In genomic region chr13:43250653-43251052, GRCm38 (mm10) we compare ENCODE assay signal across 10 mouse cellular contexts. TPM values are rescaled to one million over a fixed set of nuclear protein-coding genes. Genes with fewer than 3 reads are reported as not detected.
A peak's percentile ranks its signal among the peaks of the same experiment; 100 is the strongest.
DNase-seq lines count a peak whose midpoint lies in the region; ATAC-seq and TF ChIP-seq lines count a peak whose summit lies in the region.
"Had no signal": no experiment of that assay in that cellular context is flagged by ENCODE, and none has a peak within 500 bp of the region (broad histone marks: within the 10 kb centered on the region; RNA-seq: fewer than 3 reads in every experiment).

No protein-coding gene starts in this region.

- H3K4me3 ChIP-seq in heart, embryonic 10.5 days = no peak overlapping the region
- peak overlapping the region; percentile 58 for H3K4me3 ChIP-seq in bone marrow, adult 2 months (replicated peaks; ENCODE audit: control insufficient read depth, low read depth, low read length)
- H3K4me3 ChIP-seq in lung, embryonic 15.5 days = no peak overlapping the region
- H3K4me3 ChIP-seq in intestine, embryonic 16.5 days (ENCODE audit: low read length) = no peak overlapping the region
- H3K4me3 ChIP-seq: neural tube, embryonic 12.5 days had no signal

- peak overlapping the region; percentile 48; the same call in 1 of the 2 replicates for H3K27ac ChIP-seq in heart, embryonic 10.5 days
- H3K27ac ChIP-seq in bone marrow, adult 2 months (ENCODE audit: control insufficient read depth, insufficient read depth, low read depth, low read length, poor library complexity) = peak overlapping the region; percentile 85
- no peak overlapping the region for H3K27ac ChIP-seq in lung, embryonic 15.5 days
- no peak overlapping the region for H3K27ac ChIP-seq in intestine, embryonic 16.5 days (ENCODE audit: low read length)
- H3K27ac ChIP-seq: neural tube, embryonic 12.5 days had no signal

- no peaks in the 10 kb centered on the region for H3K9me3 ChIP-seq in heart, embryonic 10.5 days
- H3K9me3 ChIP-seq in lung, embryonic 15.5 days = no peaks in the 10 kb centered on the region
- no peaks in the 10 kb centered on the region for H3K9me3 ChIP-seq in intestine, embryonic 16.5 days (ENCODE audit: control insufficient read depth, low read length)
- H3K9me3 ChIP-seq: neural tube, embryonic 12.5 days had no signal

- no peak overlapping the region for H3K9ac ChIP-seq in lung, embryonic 15.5 days
- H3K9ac ChIP-seq in intestine, embryonic 16.5 days (ENCODE audit: low read depth, low read length) = no peak overlapping the region
- H3K9ac ChIP-seq: neural tube, embryonic 12.5 days had no signal

- no peak for DNase-seq in heart, embryonic 10.5 days (ENCODE audit: low spot score)
- no peak for DNase-seq in heart, postnatal 10 days
- DNase-seq in spleen, postnatal 14 days (ENCODE audit: low spot score in 2 of 2) = peak; percentile 36 to 38
- no peak for DNase-seq in ovary, adult 18-20 months (ENCODE audit: low spot score)
- DNase-seq in adrenal gland, postnatal 4 days (ENCODE audit: low spot score in 2 of 2) = no peak
- DNase-seq: gastrocnemius, postnatal 14 days had no signal

- WGBS in heart, embryonic 10.5 days = 68% methylated on average over 6 of the region's 6 CpGs
- 0% methylated on average over 6 of the region's 6 CpGs for WGBS in bone marrow, adult 2 months
- WGBS in lung, embryonic 15.5 days = 53% methylated on average over 6 of the region's 6 CpGs
- WGBS in intestine, embryonic 16.5 days = 78% methylated on average over 6 of the region's 6 CpGs

- ATAC-seq in lung, embryonic 15.5 days (ENCODE audit: borderline replicate concordance, extremely low read depth, low FRiP score, low TSS enrichment) = peak; percentile 56
- ATAC-seq in intestine, embryonic 16.5 days = no peak

- intact Hi-C loops in heart, postnatal 10 days (cut with DNase I) = no loop called here

- no peaks in the 10 kb centered on the region for H3K27me3 ChIP-seq in heart, embryonic 10.5 days (ENCODE audit: insufficient read depth, poor library complexity, severe bottlenecking)
- no peaks in the 10 kb centered on the region for H3K27me3 ChIP-seq in lung, embryonic 15.5 days
- H3K27me3 ChIP-seq in intestine, embryonic 16.5 days (replicated peaks; ENCODE audit: control insufficient read depth, insufficient read depth, low read length) = no peaks in the 10 kb centered on the region
- H3K27me3 ChIP-seq: neural tube, embryonic 12.5 days had no signal

- TF ChIP-seq POLR2A in bone marrow, adult 2 months (IDR thresholded peaks at IDR 0.05; ENCODE audit: borderline replicate concordance, control insufficient read depth, low read depth, low read length) = peak; percentile 85

- 0 out of 2 replicates have a peak, but pooled peaks cover 10% of the 10 kb centered on the region for H3K36me3 ChIP-seq in heart, embryonic 10.5 days
- no peaks in the 10 kb centered on the region for H3K36me3 ChIP-seq in lung, embryonic 15.5 days
- H3K36me3 ChIP-seq in intestine, embryonic 16.5 days (ENCODE audit: control insufficient read depth, insufficient read depth, low read length) = no peaks in the 10 kb centered on the region
- H3K36me3 ChIP-seq: neural tube, embryonic 12.5 days had no signal

- peaks cover 36% of the 10 kb centered on the region for H3K4me1 ChIP-seq in heart, embryonic 10.5 days
- H3K4me1 ChIP-seq in bone marrow, adult 2 months (ENCODE audit: control insufficient read depth, insufficient read depth, low read length) = peaks cover 14% of the 10 kb centered on the region
- H3K4me1 ChIP-seq in lung, embryonic 15.5 days = peaks cover 12% of the 10 kb centered on the region
- no peaks in the 10 kb centered on the region for H3K4me1 ChIP-seq in intestine, embryonic 16.5 days (ENCODE audit: control insufficient read depth, insufficient read depth, low read length)

- peak; percentile 18; the same call in 1 of the 2 replicates for TF ChIP-seq CTCF in bone marrow, adult 2 months (IDR thresholded peaks at IDR 0.05; ENCODE audit: control insufficient read depth, insufficient read depth, low read length)

- no peak overlapping the region for H3K4me2 ChIP-seq in lung, embryonic 15.5 days
- H3K4me2 ChIP-seq in intestine, embryonic 16.5 days (ENCODE audit: low read depth, low read length) = no peak overlapping the region
- H3K4me2 ChIP-seq: neural tube, embryonic 12.5 days had no signal

RNA-seq across cellular contexts. Expression of gene Gfod1, which starts 53.3 kb away (rescaled TPM):
- polyA plus RNA-seq in heart, embryonic 10.5 days (2016; fragmentation: Nextera tagmentation; extraction: Ambion mirVana) = 0.88 and 0.99 TPM in 2 replicates
- 10 to 100 TPM; 28.8 to 34.0 TPM for total RNA-seq in heart, postnatal 10 days (2021)
- 3.4 and 10.4 TPM in 2 replicates for polyA plus RNA-seq in bone marrow, adult 2 months (2011; ENCODE audit: insufficient read depth, insufficient read length, low replicate concordance, missing spikeins)
- 0.66 and 0.76 TPM in 2 replicates for polyA plus RNA-seq in lung, embryonic 15.5 days (2015; fragmentation: Nextera tagmentation; extraction: Ambion mirVana)
- total RNA-seq in adrenal gland, postnatal 4 days (2021) = 10 to 100 TPM; 10.3 to 10.4 TPM
- polyA plus RNA-seq in intestine, embryonic 16.5 days (2015; fragmentation: Nextera tagmentation; extraction: Ambion mirVana) = 0.13 and 0.18 TPM in 2 replicates

Comparison
In these comparisons a context has a peak if more than half of its experiments do, and no peak if none do; other contexts are left out.
1. DNase-seq: peak in spleen, postnatal 14 days (2 of 2); none in heart, embryonic 10.5 days (single experiment), heart, postnatal 10 days (0 of 2), ovary, adult 18-20 months (single experiment) and adrenal gland, postnatal 4 days (0 of 2).
2. H3K27ac ChIP-seq: peak in heart, embryonic 10.5 days (single experiment) and bone marrow, adult 2 months (single experiment); none in lung, embryonic 15.5 days (single experiment) and intestine, embryonic 16.5 days (single experiment).